Mouse (Mus musculus) small intestine, adult 2 months (tissue): ENCODE data around the gene Tomm22. TPM values are rescaled to one million over a fixed set of nuclear protein-coding genes. Genes with fewer than 3 reads are reported as not detected.

ENCODE experiments used
- H3K27ac ChIP-seq: fragments of 200-500 bp; 2 replicates; pipeline ENCODE4 v1.5.1; 2012; ENCODE audit warnings: low read depth, low read length, control low read depth, inconsistent platforms; ENCODE audit not compliant: insufficient read depth
- H3K27me3 ChIP-seq: fragments of 200-500 bp; 2 replicates; pipeline ENCODE4 v1.6.1; 2012; ENCODE audit warnings: mild to moderate bottlenecking, moderate library complexity, low read length, inconsistent platforms; ENCODE audit not compliant: control insufficient read depth, insufficient read depth
- H3K36me3 ChIP-seq: fragments of 200-500 bp; 2 replicates; pipeline ENCODE4 v1.6.1; 2012; ENCODE audit warnings: mild to moderate bottlenecking, low read length, control low read depth, inconsistent platforms; ENCODE audit not compliant: control insufficient read depth, insufficient read depth
- H3K4me1 ChIP-seq: fragments of 200-500 bp; 2 replicates; pipeline ENCODE4 v1.6.1; 2012; ENCODE audit warnings: low read length, inconsistent platforms, mixed read lengths; ENCODE audit not compliant: control insufficient read depth, insufficient read depth, insufficient read length
- H3K4me3 ChIP-seq: fragments of 200-500 bp; 2 replicates; pipeline ENCODE4 v1.5.1; 2012; ENCODE audit warnings: low read depth, mild to moderate bottlenecking, control low read depth, inconsistent platforms, low read length, moderate library complexity
- CTCF ChIP-seq: fragments of 200-500 bp; IDR thresholded peaks from 2 replicates; pipeline ENCODE4 v1.5.1; 2012; ENCODE audit warnings: low read depth, mild to moderate bottlenecking, control low read depth, inconsistent platforms, low read length, moderate library complexity, mixed read lengths; ENCODE audit not compliant: insufficient replicate concordance, insufficient read length; ENCODE audit errors: extremely low read depth
- POLR2A ChIP-seq: fragments of 200-500 bp; IDR thresholded peaks from 2 replicates; pipeline ENCODE4 v1.6.1; 2012; ENCODE audit warnings: low read depth, mild to moderate bottlenecking, control low read depth, inconsistent platforms, low read length, moderate library complexity
- WGBS: fragments of 180-500 bp; shearing (Covaris S2); methylation state at CpG from one replicate; pipeline ENCODE4 v1.1.7; 2018; 5-methylcytosine and 5-hydroxymethylcytosine counted together
- polyA plus RNA-seq: library from polyadenylated mRNA; depleted of rRNA; stranded (reverse); fragments of >200 nt; gene quantifications from 2 replicates; pipeline ENCODE4 v1.2.3, GENCODE M21; 2012; rRNA removed

The Tomm22 gene
- 13.8 and 21.7 TPM in 2 replicates for polyA plus RNA-seq

- peak within 1 kb of the TSS; percentile 100 for H3K4me3 ChIP-seq
- no peaks in the 10 kb centered on the region for H3K27me3 ChIP-seq
- no peak within 1 kb of the TSS for H3K27ac ChIP-seq
- 13% methylated on average over 33 of the region's 33 CpGs for WGBS
- peaks cover 5% of the 10 kb centered on the region; the same call in 1 of the 2 replicates for H3K4me1 ChIP-seq
- TF ChIP-seq CTCF (peak; percentile 70), POLR2A (peak; percentile 56; the same call in 1 of the 2 replicates)
- peaks cover 26% of the 10 kb centered on the region for H3K36me3 ChIP-seq
These were observed at the start of gene Tomm22 for GRCm38 (mm10) chr15:79670249-79670971. Gene Tomm22, plus strand, starts transcription at chr15:79670861.

DNA sequence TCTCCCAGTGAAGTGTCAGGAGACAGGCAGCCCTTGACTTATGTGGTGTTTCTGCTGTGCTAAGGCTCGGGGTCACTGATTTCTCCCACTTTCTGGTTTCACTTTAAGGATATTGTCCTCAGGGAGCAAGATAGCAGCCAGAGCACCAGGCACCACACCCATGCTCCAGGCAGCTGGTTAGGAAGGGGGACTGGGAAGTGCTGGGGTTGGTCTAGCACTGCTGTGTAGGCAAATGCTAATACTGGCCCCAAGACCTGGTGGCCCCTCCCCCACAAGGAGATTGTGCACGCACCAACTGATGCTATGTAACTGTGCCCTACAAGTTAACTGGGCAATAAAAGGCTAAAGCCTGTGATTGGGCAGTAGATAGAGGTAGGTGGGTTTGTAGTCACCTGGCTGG is 40.2 kb upstream of the Tomm22 start:
- WGBS: 57% methylated on average over 2 of the region's 2 CpGs

DNA sequence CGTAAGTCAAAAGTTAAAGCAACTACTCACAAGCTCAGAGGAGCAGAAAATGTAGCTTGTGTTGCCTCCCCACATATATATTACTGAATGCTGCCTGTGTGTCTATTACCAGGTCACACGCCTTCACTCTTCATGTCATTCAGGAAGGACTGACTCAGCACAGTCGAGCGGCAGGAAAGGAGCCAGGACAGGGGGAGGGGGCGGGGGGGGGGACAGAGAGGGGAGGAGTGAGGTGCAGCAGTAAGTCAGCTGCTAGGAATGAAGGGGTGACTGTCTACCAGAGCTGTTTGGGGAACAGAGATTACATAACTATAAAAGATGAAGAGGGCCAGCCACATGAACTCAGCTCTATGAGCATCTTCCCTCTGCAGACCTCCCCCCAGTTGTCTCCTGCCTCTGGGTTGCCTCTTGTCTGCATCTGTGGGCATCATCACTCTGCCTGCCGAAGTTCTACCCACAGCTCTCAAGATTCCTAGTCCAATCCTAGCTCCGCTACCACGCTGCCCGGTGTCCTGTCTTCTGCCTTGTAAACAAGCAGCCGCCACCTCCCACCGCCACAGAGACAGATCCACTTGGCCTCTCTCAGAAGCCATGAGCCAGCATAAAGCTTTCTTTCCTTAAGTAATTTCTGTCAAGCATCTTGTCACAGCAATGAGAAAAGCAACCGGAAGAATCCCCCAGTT is 29.4 kb upstream of the Tomm22 start:
- H3K4me1 ChIP-seq: no peaks in the 10 kb centered on the region
- 67% methylated on average over 12 of the region's 12 CpGs for WGBS
- no peaks in the 10 kb centered on the region for H3K36me3 ChIP-seq
- H3K27ac ChIP-seq: no peak overlapping the region
- no peak overlapping the region for H3K4me3 ChIP-seq
- H3K27me3 ChIP-seq: no peaks in the 10 kb centered on the region
- TF ChIP-seq CTCF (no peak), POLR2A (no peak)

More for the DNA sequence above, 40.2 kb upstream of the Tomm22 start:
- TF ChIP-seq POLR2A (no peak), CTCF (no peak)
- no peaks in the 10 kb centered on the region for H3K27me3 ChIP-seq
- no peaks in the 10 kb centered on the region for H3K4me1 ChIP-seq
- no peak overlapping the region for H3K27ac ChIP-seq
- no peak overlapping the region for H3K4me3 ChIP-seq
- no peaks in the 10 kb centered on the region; the same call in 1 of the 2 replicates for H3K36me3 ChIP-seq

- Histone ChIP-seq H3K4me1 (no peaks in the 10 kb centered on the region), H3K36me3 (no peaks in the 10 kb centered on the region), H3K27me3 (no peaks in the 10 kb centered on the region), H3K27ac (no peak overlapping the region), H3K4me3 (no peak overlapping the region)
- TF ChIP-seq POLR2A (no peak), CTCF (no peak)
- WGBS: 68% methylated on average over 2 of the region's 2 CpGs
These were observed 25.2 kb upstream of the Tomm22 start for GRCm38 (mm10) chr15:79645483-79645882.

DNA sequence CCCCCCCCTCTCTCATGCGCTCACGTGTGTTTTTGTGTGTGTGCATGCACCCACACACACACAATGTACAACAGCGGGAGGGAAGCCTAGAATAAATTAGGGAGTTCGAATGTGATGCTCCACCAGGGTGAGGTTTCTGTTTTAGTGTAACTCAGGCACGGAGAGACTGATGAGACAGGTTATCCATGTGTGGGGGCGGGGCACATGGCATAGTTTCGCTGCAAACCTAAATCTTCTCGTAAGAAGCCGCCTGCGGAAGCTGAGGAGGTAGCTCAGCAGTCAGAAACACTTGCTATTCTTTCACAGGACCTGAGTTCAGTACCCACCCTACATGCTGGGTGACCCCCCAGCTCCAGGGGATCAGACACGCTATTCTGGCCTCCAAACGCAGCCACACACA is 22.5 kb upstream of the Tomm22 start:
- Histone ChIP-seq H3K4me1 (no peaks in the 10 kb centered on the region), H3K4me3 (no peak overlapping the region), H3K27ac (no peak overlapping the region), H3K27me3 (no peaks in the 10 kb centered on the region), H3K36me3 (no peaks in the 10 kb centered on the region)
- whole genome bisulfite sequencing: 86% methylated on average over 12 of the region's 12 CpGs
- TF ChIP-seq CTCF (no peak), POLR2A (no peak)

DNA sequence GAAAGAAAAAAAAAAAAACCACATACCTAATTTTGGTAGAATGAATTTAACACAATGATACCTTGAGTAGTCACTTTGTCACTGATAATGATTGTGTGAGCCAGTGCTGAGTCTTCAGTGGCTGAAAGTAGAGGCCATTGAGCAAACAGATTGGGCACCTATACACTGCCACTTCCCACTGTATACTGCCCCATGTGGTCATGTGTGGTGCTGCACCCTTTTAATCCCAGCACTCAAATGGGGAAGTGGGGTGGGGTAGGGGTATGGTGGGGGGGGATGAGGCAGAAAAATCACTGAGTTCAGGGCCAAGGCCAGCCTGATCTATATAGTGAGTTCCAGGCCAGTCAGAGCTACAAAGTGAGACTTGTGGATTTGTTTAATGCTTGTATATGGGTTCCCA is 20.1 kb upstream of the Tomm22 start:
- no peaks in the 10 kb centered on the region for H3K36me3 ChIP-seq
- H3K4me1 ChIP-seq: no peaks in the 10 kb centered on the region
- no peak overlapping the region for H3K27ac ChIP-seq
- TF ChIP-seq POLR2A (no peak), CTCF (peak; percentile 62; the same call in 1 of the 2 replicates)
- no peaks in the 10 kb centered on the region for H3K27me3 ChIP-seq
- H3K4me3 ChIP-seq: no peak overlapping the region

GRCm38 (mm10) chr15:79651481-79651880 is 19.2 kb upstream of the Tomm22 start:
- H3K27me3 ChIP-seq: no peaks in the 10 kb centered on the region
- H3K27ac ChIP-seq: no peak overlapping the region
- no peak for TF ChIP-seq POLR2A
- TF ChIP-seq CTCF: peak; percentile 56; the same call in 1 of the 2 replicates
- 70% methylated on average over 4 of the region's 4 CpGs for WGBS
- H3K36me3 ChIP-seq: no peaks in the 10 kb centered on the region
- no peaks in the 10 kb centered on the region for H3K4me1 ChIP-seq
- H3K4me3 ChIP-seq: no peak overlapping the region
